Mouse (Mus musculus): Measurements from ENCODE around the gene Itprip. TPM values are rescaled to one million over a fixed set of nuclear protein-coding genes. Genes with fewer than 3 reads are reported as not detected.

Itprip gene
- polyA plus RNA-seq (2012; fragmentation: generic; extraction: Trizol): 54.1 TPM

DNA sequence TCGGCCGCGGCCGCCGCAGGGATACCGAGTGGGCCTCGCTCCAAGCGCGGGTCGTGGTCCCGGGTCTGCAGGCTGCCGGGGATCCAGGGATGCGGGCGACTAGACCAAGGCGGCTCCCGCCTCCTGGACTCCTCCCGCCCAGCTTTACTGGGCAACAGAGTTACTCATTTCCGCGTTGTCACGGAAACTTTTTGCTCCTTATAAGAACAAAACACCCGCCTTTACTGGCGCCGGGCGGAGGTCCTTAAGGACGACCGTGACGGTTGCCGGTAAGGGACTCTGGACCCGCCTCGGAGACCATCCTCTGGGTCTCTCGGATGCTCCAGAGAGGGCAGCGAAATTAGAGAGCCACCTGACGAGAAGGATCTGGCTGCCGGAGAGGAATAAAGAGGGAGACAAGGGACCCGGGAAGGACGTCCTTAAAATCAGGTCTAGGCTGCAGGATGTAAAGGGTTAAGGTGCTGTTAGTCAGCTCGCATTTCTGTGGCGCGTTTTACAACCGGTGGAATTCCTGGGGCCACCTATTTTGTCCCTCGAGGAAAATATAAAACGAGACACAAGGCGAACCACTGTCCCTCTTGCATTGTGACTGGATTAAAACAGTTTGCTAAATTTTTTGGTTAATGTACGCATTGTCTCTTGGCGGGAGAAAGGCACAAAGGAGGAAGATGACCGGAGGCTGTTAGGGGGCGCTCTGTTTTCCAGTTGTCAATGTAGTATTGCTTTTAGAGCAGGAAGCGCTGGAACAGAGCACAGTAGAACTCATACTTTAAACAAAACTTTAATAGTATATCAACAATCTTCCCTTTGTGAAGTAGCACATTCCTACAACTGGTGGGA lies at the start of gene Itprip, which contains the start of gene Cfap43:
Itprip (minus strand) TSS at position 174 of the 840 bp plus-strand sequence.
Cfap43 (minus strand) TSS at position 162 of the 840 bp plus-strand sequence.
- Histone ChIP-seq H3K36me3 (ENCODE audit: control insufficient read depth, insufficient read depth) (no peaks in the 10 kb centered on the region), H3K4me3 (peak within 1 kb of the TSS; percentile 96), H3ac (ENCODE audit: control insufficient read depth, insufficient read length) (peak within 1 kb of the TSS; percentile 18), H3K4me2 (ENCODE audit: low read depth) (peak within 1 kb of the TSS; percentile 86), H3K27me3 (ENCODE audit: control insufficient read depth, insufficient read depth, insufficient read length) (no peaks in the 10 kb centered on the region), H3K79me2 (ENCODE audit: control insufficient read depth, insufficient read depth) (peaks cover 48% of the 10 kb centered on the region)
- TF ChIP-seq E2F4 (IDR thresholded peaks at IDR 0.05; ENCODE audit: insufficient read depth) (peak; percentile 77), MYOD1 (IDR thresholded peaks at IDR 0.05; ENCODE audit: control insufficient read depth in 1 of 3, insufficient read length in 2 of 3, low read depth in 2 of 3) (no peak), MYOG (IDR thresholded peaks at IDR 0.05; ENCODE audit: control insufficient read depth in 1 of 3, insufficient read depth in 1 of 3, insufficient read length in 2 of 3, low read depth in 2 of 3) (peak in 1 of 3 experiments; percentile 15), REST (IDR thresholded peaks at IDR 0.05; ENCODE audit: insufficient read depth, insufficient read length) (no peak), TCF3 (IDR thresholded peaks at IDR 0.05; ENCODE audit: insufficient read length, low read depth) (no peak), MAX (IDR thresholded peaks at IDR 0.05; ENCODE audit: low read depth) (no peak), POLR2A (IDR thresholded peaks at IDR 0.05; ENCODE audit: insufficient read length, low read depth) (peak; percentile 56), SRF (IDR thresholded peaks at IDR 0.05; ENCODE audit: control insufficient read depth, insufficient read length, low read depth) (peak; percentile 68), USF1 (IDR thresholded peaks at IDR 0.05; ENCODE audit: low read depth) (no peak), TCF12 (IDR thresholded peaks at IDR 0.05; ENCODE audit: insufficient read depth, poor library complexity, severe bottlenecking) (no peak), CEBPB (IDR thresholded peaks at IDR 0.05; ENCODE audit: insufficient read depth, poor library complexity, severe bottlenecking) (no peak)

DNA sequence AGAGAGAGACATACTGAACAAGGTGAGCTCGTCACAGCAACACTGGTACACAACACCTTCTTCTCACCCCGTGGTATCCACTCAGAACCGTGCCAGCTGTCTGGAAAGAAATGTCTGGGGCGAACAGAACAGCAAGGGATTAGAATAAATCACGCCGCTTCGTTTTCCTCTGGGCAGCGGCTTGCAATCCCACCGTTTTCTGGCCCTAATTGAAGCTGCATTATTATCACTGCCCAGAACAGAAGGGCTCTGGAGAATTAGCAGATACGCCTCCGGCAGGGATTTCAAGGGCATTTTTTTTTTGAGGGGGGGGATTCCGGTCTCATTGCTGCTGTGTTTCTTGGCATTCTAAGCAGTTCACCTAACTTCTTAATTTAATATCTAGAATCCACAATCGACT lies 39.1 kb upstream of the Itprip start:
- H3K79me2 ChIP-seq (ENCODE audit: control insufficient read depth, insufficient read depth): no peaks in the 10 kb centered on the region
- TF ChIP-seq POLR2AphosphoS2 (IDR thresholded peaks at IDR 0.05; ENCODE audit: insufficient read length, low read depth) (no peak), REST (IDR thresholded peaks at IDR 0.05; ENCODE audit: insufficient read depth, insufficient read length) (no peak), MYOG (IDR thresholded peaks at IDR 0.05; ENCODE audit: control insufficient read depth in 1 of 3, insufficient read depth in 1 of 3, insufficient read length in 2 of 3, low read depth in 2 of 3) (no peak), TCF12 (IDR thresholded peaks at IDR 0.05; ENCODE audit: insufficient read depth, poor library complexity, severe bottlenecking) (no peak), CEBPB (IDR thresholded peaks at IDR 0.05; ENCODE audit: insufficient read depth, poor library complexity, severe bottlenecking) (no peak)
- H3K27me3 ChIP-seq (ENCODE audit: control insufficient read depth, insufficient read depth, insufficient read length): peaks cover 9% of the 10 kb centered on the region
- H3ac ChIP-seq (ENCODE audit: control insufficient read depth, insufficient read length): no peak overlapping the region
- H3K4me2 ChIP-seq (ENCODE audit: low read depth): no peak overlapping the region
- no peak overlapping the region for H3K4me3 ChIP-seq
- H3K36me3 ChIP-seq (ENCODE audit: control insufficient read depth, insufficient read depth): no peaks in the 10 kb centered on the region

DNA sequence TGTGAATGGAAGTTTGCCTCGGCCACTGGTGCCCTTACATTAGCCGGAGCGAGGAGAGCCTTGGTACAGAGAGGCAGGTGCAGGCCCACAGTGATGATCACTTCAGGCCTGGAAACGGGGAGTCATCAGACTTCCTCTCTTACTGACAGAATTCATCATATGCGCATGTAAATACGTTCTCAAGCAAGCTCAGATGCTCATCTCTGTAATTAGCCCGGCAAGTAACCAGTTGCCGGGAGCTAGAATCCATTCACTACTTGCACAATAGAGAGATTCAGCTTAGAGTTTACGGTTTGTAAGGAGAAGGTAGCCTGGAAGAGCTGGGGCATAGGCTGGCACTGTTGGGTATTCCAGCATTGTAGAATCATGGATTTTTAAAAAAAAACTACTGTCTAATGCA lies 34.1 kb upstream of the Itprip start:
- Histone ChIP-seq H3K36me3 (ENCODE audit: control insufficient read depth, insufficient read depth) (no peaks in the 10 kb centered on the region), H3K4me2 (ENCODE audit: low read depth) (no peak overlapping the region), H3K4me3 (no peak overlapping the region), H3ac (ENCODE audit: control insufficient read depth, insufficient read length) (no peak overlapping the region), H3K79me2 (ENCODE audit: control insufficient read depth, insufficient read depth) (no peaks in the 10 kb centered on the region), H3K27me3 (ENCODE audit: control insufficient read depth, insufficient read depth, insufficient read length) (peaks cover 15% of the 10 kb centered on the region)
- no peak for TF ChIP-seq CEBPB (IDR thresholded peaks at IDR 0.05; ENCODE audit: insufficient read depth, poor library complexity, severe bottlenecking)
- no peak for TF ChIP-seq POLR2AphosphoS2 (IDR thresholded peaks at IDR 0.05; ENCODE audit: insufficient read length, low read depth)
- TF ChIP-seq MYOD1 (IDR thresholded peaks at IDR 0.05; ENCODE audit: control insufficient read depth in 1 of 3, insufficient read length in 2 of 3, low read depth in 2 of 3): no peak
- TF ChIP-seq USF1 (IDR thresholded peaks at IDR 0.05; ENCODE audit: low read depth): no peak
- no peak for TF ChIP-seq E2F4 (IDR thresholded peaks at IDR 0.05; ENCODE audit: insufficient read depth)
- TF ChIP-seq REST (IDR thresholded peaks at IDR 0.05; ENCODE audit: insufficient read depth, insufficient read length): no peak
- no peak for TF ChIP-seq MYOG (IDR thresholded peaks at IDR 0.05; ENCODE audit: control insufficient read depth in 1 of 3, insufficient read depth in 1 of 3, insufficient read length in 2 of 3, low read depth in 2 of 3)
- no peak for TF ChIP-seq POLR2A (IDR thresholded peaks at IDR 0.05; ENCODE audit: insufficient read length, low read depth)
- no peak for TF ChIP-seq TCF3 (IDR thresholded peaks at IDR 0.05; ENCODE audit: insufficient read length, low read depth)
- TF ChIP-seq MAX (IDR thresholded peaks at IDR 0.05; ENCODE audit: low read depth): no peak
- no peak for TF ChIP-seq TCF12 (IDR thresholded peaks at IDR 0.05; ENCODE audit: insufficient read depth, poor library complexity, severe bottlenecking)
- no peak for TF ChIP-seq SRF (IDR thresholded peaks at IDR 0.05; ENCODE audit: control insufficient read depth, insufficient read length, low read depth)

DNA sequence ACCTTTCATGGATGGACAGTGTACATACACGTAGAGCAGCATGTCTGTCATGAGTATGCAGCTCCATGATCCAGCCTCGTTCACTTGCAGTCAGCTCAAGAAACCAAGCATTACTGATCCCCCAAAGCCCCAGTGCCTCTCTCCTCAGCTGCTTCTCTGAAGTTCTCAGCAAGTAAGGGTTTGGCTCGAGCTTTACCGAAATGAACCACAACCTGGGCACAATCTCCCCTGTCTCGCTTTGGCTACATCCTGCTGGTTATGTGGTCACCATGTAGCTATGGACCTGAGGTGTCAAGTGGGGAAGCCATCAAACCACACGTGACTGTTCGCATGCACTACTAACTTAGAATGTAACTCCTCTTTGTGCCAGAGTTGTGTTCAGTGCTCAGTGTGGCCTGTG lies 31.8 kb upstream of the Itprip start:
- Histone ChIP-seq H3K27me3 (ENCODE audit: control insufficient read depth, insufficient read depth, insufficient read length) (peaks cover 15% of the 10 kb centered on the region), H3K4me3 (no peak overlapping the region), H3K79me2 (ENCODE audit: control insufficient read depth, insufficient read depth) (no peaks in the 10 kb centered on the region), H3K36me3 (ENCODE audit: control insufficient read depth, insufficient read depth) (no peaks in the 10 kb centered on the region), H3ac (ENCODE audit: control insufficient read depth, insufficient read length) (no peak overlapping the region), H3K4me2 (ENCODE audit: low read depth) (no peak overlapping the region)
- TF ChIP-seq POLR2A (IDR thresholded peaks at IDR 0.05; ENCODE audit: insufficient read length, low read depth): no peak
- no peak for TF ChIP-seq USF1 (IDR thresholded peaks at IDR 0.05; ENCODE audit: low read depth)
- no peak for TF ChIP-seq MYOD1 (IDR thresholded peaks at IDR 0.05; ENCODE audit: control insufficient read depth in 1 of 3, insufficient read length in 2 of 3, low read depth in 2 of 3)
- no peak for TF ChIP-seq SRF (IDR thresholded peaks at IDR 0.05; ENCODE audit: control insufficient read depth, insufficient read length, low read depth)
- TF ChIP-seq TCF3 (IDR thresholded peaks at IDR 0.05; ENCODE audit: insufficient read length, low read depth): no peak
- no peak for TF ChIP-seq MYOG (IDR thresholded peaks at IDR 0.05; ENCODE audit: control insufficient read depth in 1 of 3, insufficient read depth in 1 of 3, insufficient read length in 2 of 3, low read depth in 2 of 3)
- no peak for TF ChIP-seq E2F4 (IDR thresholded peaks at IDR 0.05; ENCODE audit: insufficient read depth)
- TF ChIP-seq MAX (IDR thresholded peaks at IDR 0.05; ENCODE audit: low read depth): no peak
- no peak for TF ChIP-seq TCF12 (IDR thresholded peaks at IDR 0.05; ENCODE audit: insufficient read depth, poor library complexity, severe bottlenecking)
- no peak for TF ChIP-seq CEBPB (IDR thresholded peaks at IDR 0.05; ENCODE audit: insufficient read depth, poor library complexity, severe bottlenecking)
- no peak for TF ChIP-seq POLR2AphosphoS2 (IDR thresholded peaks at IDR 0.05; ENCODE audit: insufficient read length, low read depth)
- TF ChIP-seq REST (IDR thresholded peaks at IDR 0.05; ENCODE audit: insufficient read depth, insufficient read length): no peak
